Mouse (Mus musculus) gastrocnemius, adult 8-10 months (tissue): ENCODE results near the gene Tmem63c. TPM values are rescaled to one million over a fixed set of nuclear protein-coding genes. Genes with fewer than 3 reads are reported as not detected.
A peak's percentile ranks its signal among the peaks of the same experiment; 100 is the strongest.

Experiments used
- DNase-seq, 2 experiments: peaks; one replicate each; pipeline ENCODE4 v3.0.0; 2022; ENCODE audit warnings: low spot score in 2 of 2
- total RNA-seq, 4 experiments: library from RNA; stranded (reverse); gene quantifications; 2 replicates each; pipeline ENCODE4 v1.2.4; 2022

Tmem63c gene
- under 1 TPM in 1 of 4 experiments, not detected in 3; 0.10 TPM for total RNA-seq

GRCm38 (mm10) chr12:87021040-87021439, at the start of gene Tmem63c:
TSS of gene Tmem63c (plus strand) at chr12:87021340.
- no peak for DNase-seq

GRCm38 (mm10) chr12:86973216-86973615, 47.9 kb upstream of the Tmem63c start:
- peak in 1 of 2 experiments; percentile 26 for DNase-seq

- no peak for DNase-seq
These were observed 47.4 kb upstream of the Tmem63c start for GRCm38 (mm10) chr12:86973706-86974105.

- DNase-seq = peak; percentile 69 to 73
These were observed 46.5 kb upstream of the Tmem63c start for GRCm38 (mm10) chr12:86974387-86975288.

GRCm38 (mm10) chr12:86975761-86976160, 45.4 kb upstream of the Tmem63c start:
- DNase-seq = no peak

GRCm38 (mm10) chr12:86976511-86977168, 44.5 kb upstream of the Tmem63c start:
- DNase-seq = no peak

GRCm38 (mm10) chr12:86977833-86978232, 43.3 kb upstream of the Tmem63c start:
- no peak for DNase-seq

- DNase-seq = no peak
These were observed 40.0 kb upstream of the Tmem63c start for GRCm38 (mm10) chr12:86981180-86981579.

- DNase-seq = peak; percentile 65 to 70
These were observed 37.5 kb upstream of the Tmem63c start for GRCm38 (mm10) chr12:86983470-86984193.

GRCm38 (mm10) chr12:86984194-86984555, 37.0 kb upstream of the Tmem63c start:
- DNase-seq = no peak

GRCm38 (mm10) chr12:86986562-86986961, 34.6 kb upstream of the Tmem63c start:
- no peak for DNase-seq

GRCm38 (mm10) chr12:86988227-86988626, 32.9 kb upstream of the Tmem63c start:
- no peak for DNase-seq

- DNase-seq = no peak
These were observed 31.8 kb upstream of the Tmem63c start for GRCm38 (mm10) chr12:86989378-86989777.

- no peak for DNase-seq
These were observed 31.0 kb upstream of the Tmem63c start, which contains the start of gene Zdhhc22 for GRCm38 (mm10) chr12:86989890-86990754. TSS of gene Zdhhc22 (minus strand) at chr12:86990430.

GRCm38 (mm10) chr12:86990755-86991110, 30.4 kb upstream of the Tmem63c start:
- no peak for DNase-seq

GRCm38 (mm10) chr12:86994166-86994565, 27.0 kb upstream of the Tmem63c start:
- no peak for DNase-seq

- no peak for DNase-seq
These were observed 26.4 kb upstream of the Tmem63c start for GRCm38 (mm10) chr12:86994776-86995175.

- no peak for DNase-seq
These were observed 25.2 kb upstream of the Tmem63c start for GRCm38 (mm10) chr12:86995931-86996330.

- no peak for DNase-seq
These were observed 22.4 kb upstream of the Tmem63c start for GRCm38 (mm10) chr12:86998699-86999098.

GRCm38 (mm10) chr12:86999283-86999820, 21.8 kb upstream of the Tmem63c start:
- peak; percentile 21 to 53 for DNase-seq
